Mouse (Mus musculus) small intestine, adult 10 weeks (tissue): ENCODE data around the gene Gm13102. TPM values are rescaled to one million over a fixed set of nuclear protein-coding genes. Genes with fewer than 3 reads are reported as not detected.

Source experiments
- polyA plus RNA-seq: library from polyadenylated mRNA; stranded (reverse); fragments of 350-450 nt; fragmentation: Illumina TruSeq; extraction: RNeasy Lipid Tissue Mini Kit (QIAGEN cat#74804); gene quantifications from one replicate; pipeline ENCODE4 v1.2.3, GENCODE M21; 2014; ENCODE audit warnings: low replicate concordance

Gene Gm13102
- polyA plus RNA-seq, result not detected

GRCm38 (mm10) chr4:144106174-144106573 lies at the start of gene Gm13102:
Gene Gm13102 (plus strand): TSS chr4:144106474.

GRCm38 (mm10) chr4:144058826-144059225 lies 47.4 kb upstream of the Gm13102 start, which contains the start of gene Pramel4:
Gene Pramel4 (plus strand): TSS chr4:144059126.

Other genes with a start within 250 kb of the Gm13102 start
- not detected for gene Pramef6, start 206.1 kb upstream of the Gm13102 start, polyA plus RNA-seq
- not detected for gene Pramef25, start 155.5 kb upstream of the Gm13102 start, polyA plus RNA-seq
- gene Gm13101, start 139.5 kb upstream of the Gm13102 start, polyA plus RNA-seq, result not detected
- not detected for gene Pramef17, start 112.1 kb upstream of the Gm13102 start, polyA plus RNA-seq
- not detected for gene Pramel4, start 47.3 kb upstream of the Gm13102 start, polyA plus RNA-seq
- not detected for gene Oog3, start 56.2 kb downstream of the Gm13102 start, polyA plus RNA-seq
- not detected for gene Oog2, start 84.2 kb downstream of the Gm13102 start, polyA plus RNA-seq
- 2.3 TPM for gene C87977, start 106.8 kb downstream of the Gm13102 start, polyA plus RNA-seq
- 0.59 TPM for gene Pramel5, start 174.0 kb downstream of the Gm13102 start, polyA plus RNA-seq
- gene Gm13128, start 223.8 kb downstream of the Gm13102 start, polyA plus RNA-seq, result not detected